Mouse (Mus musculus): ENCODE results near the gene Aplp2. TPM values are rescaled to one million over a fixed set of nuclear protein-coding genes. Genes with fewer than 3 reads are reported as not detected.

The Aplp2 gene
- polyA plus RNA-seq, 1 experiment from 2014 or later = 219 TPM

- WGBS = 75% methylated on average over 5 of the region's 5 CpGs
- Histone ChIP-seq H3K27me3 (no peaks in the 10 kb centered on the region), H3K4me3 (no peak overlapping the region), H3K9me3 (no peaks in the 10 kb centered on the region), H3K9ac (no peak overlapping the region), H3K27ac (no peak overlapping the region), H3K4me2 (no peak overlapping the region), H3K36me3 (no peaks in the 10 kb centered on the region), H3K4me1 (no peaks in the 10 kb centered on the region)
- ATAC-seq (ENCODE audit: insufficient number of reproducible peaks, low FRiP score, low TSS enrichment, low read depth) = no peak
Measured at GRCm38 (mm10) chr9:31243939-31244333, 32.3 kb upstream of the Aplp2 start.

- no peak overlapping the region for H3K9ac ChIP-seq
- H3K9me3 ChIP-seq = no peaks in the 10 kb centered on the region
- H3K4me2 ChIP-seq = no peak overlapping the region
- H3K27me3 ChIP-seq = no peaks in the 10 kb centered on the region
- no peak for ATAC-seq (ENCODE audit: insufficient number of reproducible peaks, low FRiP score, low TSS enrichment, low read depth)
- H3K4me3 ChIP-seq = no peak overlapping the region
- H3K27ac ChIP-seq = no peak overlapping the region
- no peaks in the 10 kb centered on the region for H3K4me1 ChIP-seq
- H3K36me3 ChIP-seq = no peaks in the 10 kb centered on the region
- 59% methylated on average over 18 of the region's 18 CpGs for WGBS
Measured at GRCm38 (mm10) chr9:31243306-31243938, 31.8 kb upstream of the Aplp2 start.

GRCm38 (mm10) chr9:31241208-31241699, 29.6 kb upstream of the Aplp2 start:
- Histone ChIP-seq H3K9ac (no peak overlapping the region), H3K4me3 (no peak overlapping the region), H3K9me3 (no peaks in the 10 kb centered on the region), H3K27ac (no peak overlapping the region), H3K4me1 (no peaks in the 10 kb centered on the region), H3K36me3 (no peaks in the 10 kb centered on the region), H3K27me3 (no peaks in the 10 kb centered on the region), H3K4me2 (no peak overlapping the region)
- 81% methylated on average over 7 of the region's 7 CpGs for WGBS
- no peak for ATAC-seq (ENCODE audit: insufficient number of reproducible peaks, low FRiP score, low TSS enrichment, low read depth)

- Histone ChIP-seq H3K27ac (no peak overlapping the region), H3K4me1 (no peaks in the 10 kb centered on the region), H3K4me2 (no peak overlapping the region), H3K4me3 (no peak overlapping the region), H3K9ac (no peak overlapping the region), H3K27me3 (no peaks in the 10 kb centered on the region), H3K9me3 (no peaks in the 10 kb centered on the region), H3K36me3 (no peaks in the 10 kb centered on the region)
- no peak for ATAC-seq (ENCODE audit: insufficient number of reproducible peaks, low FRiP score, low TSS enrichment, low read depth)
- 78% methylated on average over 8 of the region's 8 CpGs for WGBS
Measured at GRCm38 (mm10) chr9:31240522-31241207, 29.1 kb upstream of the Aplp2 start.

- Histone ChIP-seq H3K9ac (no peak overlapping the region), H3K4me3 (no peak overlapping the region), H3K27me3 (no peaks in the 10 kb centered on the region), H3K4me2 (no peak overlapping the region), H3K36me3 (no peaks in the 10 kb centered on the region), H3K9me3 (no peaks in the 10 kb centered on the region), H3K27ac (no peak overlapping the region), H3K4me1 (no peaks in the 10 kb centered on the region)
- ATAC-seq (ENCODE audit: insufficient number of reproducible peaks, low FRiP score, low TSS enrichment, low read depth) = no peak
- 89% methylated on average over 2 of the region's 2 CpGs for WGBS
Measured at GRCm38 (mm10) chr9:31239551-31239950, 27.9 kb upstream of the Aplp2 start.

- Histone ChIP-seq H3K4me2 (no peak overlapping the region), H3K9me3 (no peaks in the 10 kb centered on the region), H3K27ac (no peak overlapping the region), H3K4me1 (no peaks in the 10 kb centered on the region), H3K4me3 (no peak overlapping the region), H3K9ac (no peak overlapping the region), H3K36me3 (no peaks in the 10 kb centered on the region), H3K27me3 (no peaks in the 10 kb centered on the region)
- 72% methylated on average over 2 of the region's 2 CpGs for WGBS
- no peak for ATAC-seq (ENCODE audit: insufficient number of reproducible peaks, low FRiP score, low TSS enrichment, low read depth)
Measured at GRCm38 (mm10) chr9:31238526-31238925, 26.9 kb upstream of the Aplp2 start.

- no peak for ATAC-seq (ENCODE audit: insufficient number of reproducible peaks, low FRiP score, low TSS enrichment, low read depth)
- no peaks in the 10 kb centered on the region for H3K36me3 ChIP-seq
- no peak overlapping the region for H3K4me3 ChIP-seq
- no peaks in the 10 kb centered on the region for H3K9me3 ChIP-seq
- H3K4me2 ChIP-seq = no peak overlapping the region
- 48% methylated on average over 5 of the region's 5 CpGs for WGBS
- no peak overlapping the region for H3K27ac ChIP-seq
- no peak overlapping the region for H3K9ac ChIP-seq
- H3K27me3 ChIP-seq = no peaks in the 10 kb centered on the region
- H3K4me1 ChIP-seq = peaks cover 11% of the 10 kb centered on the region; the same call in 1 of the 2 replicates
Measured at GRCm38 (mm10) chr9:31236079-31236478, 24.5 kb upstream of the Aplp2 start.

- Histone ChIP-seq H3K36me3 (no peaks in the 10 kb centered on the region), H3K9ac (no peak overlapping the region), H3K4me2 (no peak overlapping the region), H3K4me3 (no peak overlapping the region), H3K9me3 (no peaks in the 10 kb centered on the region), H3K4me1 (peaks cover 11% of the 10 kb centered on the region; the same call in 1 of the 2 replicates), H3K27me3 (no peaks in the 10 kb centered on the region), H3K27ac (no peak overlapping the region)
- 57% methylated on average over 9 of the region's 9 CpGs for WGBS
- no peak for ATAC-seq (ENCODE audit: insufficient number of reproducible peaks, low FRiP score, low TSS enrichment, low read depth)
Measured at GRCm38 (mm10) chr9:31235489-31235888, 23.9 kb upstream of the Aplp2 start.

GRCm38 (mm10) chr9:31235030-31235429, 23.4 kb upstream of the Aplp2 start:
- WGBS = 51% methylated on average over 4 of the region's 4 CpGs
- no peak overlapping the region for H3K27ac ChIP-seq
- ATAC-seq (ENCODE audit: insufficient number of reproducible peaks, low FRiP score, low TSS enrichment, low read depth) = no peak

GRCm38 (mm10) chr9:31226541-31226940, 14.9 kb upstream of the Aplp2 start:
- WGBS = 77% methylated on average over 8 of the region's 8 CpGs
- Histone ChIP-seq H3K9me3 (no peaks in the 10 kb centered on the region), H3K4me2 (no peak overlapping the region), H3K9ac (no peak overlapping the region), H3K27me3 (no peaks in the 10 kb centered on the region), H3K4me3 (no peak overlapping the region), H3K36me3 (no peaks in the 10 kb centered on the region), H3K4me1 (0 out of 2 replicates have a peak, but pooled peaks cover 3% of the 10 kb centered on the region), H3K27ac (no peak overlapping the region)
- ATAC-seq (ENCODE audit: insufficient number of reproducible peaks, low FRiP score, low TSS enrichment, low read depth) = no peak

More at GRCm38 (mm10) chr9:31235030-31235429, 23.4 kb upstream of the Aplp2 start:
- Histone ChIP-seq H3K4me3 (no peak overlapping the region), H3K36me3 (no peaks in the 10 kb centered on the region), H3K9ac (no peak overlapping the region), H3K4me1 (peaks cover 11% of the 10 kb centered on the region; the same call in 1 of the 2 replicates), H3K4me2 (no peak overlapping the region), H3K9me3 (no peaks in the 10 kb centered on the region), H3K27me3 (no peaks in the 10 kb centered on the region)

- H3K4me3 ChIP-seq = no peak overlapping the region
- H3K4me1 ChIP-seq = 0 out of 2 replicates have a peak, but pooled peaks cover 3% of the 10 kb centered on the region
- H3K9ac ChIP-seq = no peak overlapping the region
- no peaks in the 10 kb centered on the region for H3K9me3 ChIP-seq
- H3K4me2 ChIP-seq = no peak overlapping the region
- H3K27ac ChIP-seq = no peak overlapping the region
- WGBS = 69% methylated on average over 11 of the region's 11 CpGs
- ATAC-seq (ENCODE audit: insufficient number of reproducible peaks, low FRiP score, low TSS enrichment, low read depth) = no peak
- H3K36me3 ChIP-seq = no peaks in the 10 kb centered on the region
- H3K27me3 ChIP-seq = no peaks in the 10 kb centered on the region
Measured at GRCm38 (mm10) chr9:31225808-31226207, 14.2 kb upstream of the Aplp2 start.

- Histone ChIP-seq H3K9ac (no peak overlapping the region), H3K4me3 (no peak overlapping the region), H3K4me2 (no peak overlapping the region), H3K27me3 (no peaks in the 10 kb centered on the region), H3K4me1 (0 out of 2 replicates have a peak, but pooled peaks cover 3% of the 10 kb centered on the region), H3K36me3 (no peaks in the 10 kb centered on the region), H3K9me3 (no peaks in the 10 kb centered on the region), H3K27ac (no peak overlapping the region)
- no peak for ATAC-seq (ENCODE audit: insufficient number of reproducible peaks, low FRiP score, low TSS enrichment, low read depth)
- WGBS = 81% methylated on average over 4 of the region's 4 CpGs
Measured at GRCm38 (mm10) chr9:31223475-31223874, 11.9 kb upstream of the Aplp2 start.

Measured in limb, embryonic 15.5 days (tissue).